Mouse (Mus musculus): ENCODE results near the gene Opn4.

The Opn4 gene

GRCm38 (mm10) chr14:34562393-34562792 lies 37.5 kb downstream of the Opn4 start:
- DNase-seq (ENCODE audit: low read depth, low spot score) = no peak

GRCm38 (mm10) chr14:34561647-34562046 lies 38.3 kb downstream of the Opn4 start:
- DNase-seq (ENCODE audit: low read depth, low spot score) = no peak

GRCm38 (mm10) chr14:34558947-34559346 lies 41.0 kb downstream of the Opn4 start:
- no peak for DNase-seq (ENCODE audit: low read depth, low spot score)

- no peak for DNase-seq (ENCODE audit: low read depth, low spot score)
Observed at GRCm38 (mm10) chr14:34555211-34555610, 44.7 kb downstream of the Opn4 start.

GRCm38 (mm10) chr14:34554047-34554446 lies 45.9 kb downstream of the Opn4 start:
- DNase-seq (ENCODE audit: low read depth, low spot score) = no peak

- DNase-seq (ENCODE audit: low read depth, low spot score) = no peak
Observed at GRCm38 (mm10) chr14:34553470-34553869, 46.5 kb downstream of the Opn4 start.

GRCm38 (mm10) chr14:34552226-34552625 lies 47.7 kb downstream of the Opn4 start:
- no peak for DNase-seq (ENCODE audit: low read depth, low spot score)

- peak; percentile 82 for DNase-seq (ENCODE audit: low read depth, low spot score)
Observed at GRCm38 (mm10) chr14:34549004-34549671, 50.8 kb downstream of the Opn4 start.

- peak; percentile 40 for DNase-seq (ENCODE audit: low read depth, low spot score)
Observed at GRCm38 (mm10) chr14:34548391-34549001, 51.4 kb downstream of the Opn4 start.

GRCm38 (mm10) chr14:34544545-34544944 lies 55.4 kb downstream of the Opn4 start:
- DNase-seq (ENCODE audit: low read depth, low spot score) = no peak

- no peak for DNase-seq (ENCODE audit: low read depth, low spot score)
Observed at GRCm38 (mm10) chr14:34544001-34544400, 55.9 kb downstream of the Opn4 start.

GRCm38 (mm10) chr14:34543596-34543995 lies 56.3 kb downstream of the Opn4 start:
- no peak for DNase-seq (ENCODE audit: low read depth, low spot score)

GRCm38 (mm10) chr14:34541896-34542295 lies 58.0 kb downstream of the Opn4 start:
- DNase-seq (ENCODE audit: low read depth, low spot score) = no peak

GRCm38 (mm10) chr14:34540685-34541162 lies 59.2 kb downstream of the Opn4 start:
- peak; percentile 11 for DNase-seq (ENCODE audit: low read depth, low spot score)

All from embryo, embryonic 11.5 days (tissue).